ENCODE assay signal across 25 mouse cellular contexts in the genomic region with DNA sequence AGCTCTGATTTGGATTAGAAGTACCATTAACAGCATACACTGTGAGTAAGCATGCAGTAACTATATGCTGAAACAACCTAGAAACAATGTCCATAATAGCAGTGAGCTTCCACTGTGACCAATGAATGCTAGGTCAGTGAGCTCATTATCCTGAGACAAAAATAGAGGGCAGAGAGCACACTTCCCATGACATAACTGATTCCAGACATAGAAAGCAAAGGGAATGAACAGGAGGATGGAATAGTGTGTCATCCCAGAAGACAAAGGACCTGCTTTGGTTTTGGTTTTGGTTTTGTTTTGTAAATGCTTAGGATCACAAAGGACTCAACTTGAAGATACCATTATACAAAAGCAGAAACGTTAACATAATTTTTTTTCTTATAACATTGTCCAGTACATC.
DNase-seq lines count a peak whose midpoint lies in the region; ATAC-seq lines count a peak whose summit lies in the region.
"Had no signal": no experiment of that assay in that cellular context is flagged by ENCODE, and none has a peak within 500 bp of the region (broad histone marks: within the 10 kb centered on the region; RNA-seq: fewer than 3 reads in every experiment).

No protein-coding gene starts in this region.

- H3K9me3 ChIP-seq in hindbrain, embryonic 11.5 days (ENCODE audit: control insufficient read depth, low read length), result no peaks in the 10 kb centered on the region
- H3K9me3 ChIP-seq in hindbrain, embryonic 13.5 days, result no peaks in the 10 kb centered on the region
- H3K9me3 ChIP-seq: embryonic facial prominence, embryonic 13.5 days; forebrain, embryonic 10.5 days; forebrain, embryonic 13.5 days; heart, embryonic 12.5 days; heart, embryonic 15.5 days; hindbrain, embryonic 10.5 days; hindbrain, embryonic 15.5 days had no signal

- 29% methylated on average over 1 of the region's 1 CpGs for WGBS in hindbrain, embryonic 11.5 days
- 19% methylated on average over 1 of the region's 1 CpGs for WGBS in hindbrain, embryonic 13.5 days

- ATAC-seq in hindbrain, embryonic 11.5 days (ENCODE audit: low FRiP score), result no peak; the same call in 1 of the 2 replicates
- ATAC-seq in hindbrain, embryonic 13.5 days (ENCODE audit: low FRiP score), result no peak
- ATAC-seq: forebrain, embryonic 13.5 days; forebrain, embryonic 16.5 days; intestine, postnatal 0 days; Patski had no signal

- no peak overlapping the region for H3K4me3 ChIP-seq in hindbrain, embryonic 11.5 days (ENCODE audit: low read depth, low read length)
- no peak overlapping the region for H3K4me3 ChIP-seq in hindbrain, embryonic 13.5 days
- H3K4me3 ChIP-seq: embryonic facial prominence, embryonic 13.5 days; forebrain, embryonic 10.5 days; forebrain, embryonic 13.5 days; heart, embryonic 12.5 days; heart, embryonic 15.5 days; hindbrain, embryonic 10.5 days; hindbrain, embryonic 15.5 days had no signal

- peak; percentile 4 for DNase-seq in hindbrain, embryonic 11.5 days (ENCODE audit: low spot score)
- DNase-seq in embryo, embryonic 10.5 days (ENCODE audit: low spot score), result peak; percentile 49
- peak; percentile 76 for DNase-seq in retina, embryonic 14.5 days (ENCODE audit: low spot score)
- no peak for DNase-seq in adrenal gland, postnatal 36 days
- DNase-seq in heart, adult 9 months (ENCODE audit: low spot score in 2 of 2), result no peak
- DNase-seq: adrenal gland, postnatal 10 days; cerebellum, adult 11 months; cerebellum, adult 8-10 months; cerebellum, postnatal 14 days; gastrocnemius, postnatal 10 days; gastrocnemius, postnatal 36 days; heart, postnatal 10 days; heart, postnatal 36 days; kidney, adult 2 months had no signal

- no peaks in the 10 kb centered on the region for H3K4me1 ChIP-seq in hindbrain, embryonic 11.5 days (replicated peaks; ENCODE audit: control insufficient read depth, insufficient read depth, low read length)
- H3K4me1 ChIP-seq in hindbrain, embryonic 13.5 days (replicated peaks), result no peaks in the 10 kb centered on the region
- H3K4me1 ChIP-seq: embryonic facial prominence, embryonic 13.5 days; forebrain, embryonic 10.5 days; forebrain, embryonic 13.5 days; heart, embryonic 12.5 days; heart, embryonic 15.5 days; hindbrain, embryonic 15.5 days had no signal

- no peaks in the 10 kb centered on the region for H3K27me3 ChIP-seq in hindbrain, embryonic 11.5 days (ENCODE audit: control insufficient read depth, insufficient read depth, low read length)
- H3K27me3 ChIP-seq in hindbrain, embryonic 13.5 days, result no peaks in the 10 kb centered on the region
- H3K27me3 ChIP-seq: embryonic facial prominence, embryonic 13.5 days; forebrain, embryonic 13.5 days; heart, embryonic 12.5 days; heart, embryonic 15.5 days; hindbrain, embryonic 15.5 days; Patski had no signal

- no peak overlapping the region for H3K4me2 ChIP-seq in hindbrain, embryonic 11.5 days (replicated peaks; ENCODE audit: low read depth, low read length)
- no peak overlapping the region for H3K4me2 ChIP-seq in hindbrain, embryonic 13.5 days
- H3K4me2 ChIP-seq: embryonic facial prominence, embryonic 13.5 days; forebrain, embryonic 13.5 days; heart, embryonic 12.5 days; heart, embryonic 15.5 days; hindbrain, embryonic 15.5 days had no signal

- no peak overlapping the region for H3K27ac ChIP-seq in hindbrain, embryonic 11.5 days (ENCODE audit: low read depth, low read length)
- no peak overlapping the region for H3K27ac ChIP-seq in hindbrain, embryonic 13.5 days
- H3K27ac ChIP-seq: embryonic facial prominence, embryonic 13.5 days; forebrain, embryonic 10.5 days; forebrain, embryonic 13.5 days; heart, embryonic 15.5 days; hindbrain, embryonic 10.5 days; hindbrain, embryonic 15.5 days had no signal

- no peak overlapping the region for H3K9ac ChIP-seq in hindbrain, embryonic 11.5 days (ENCODE audit: low read depth, low read length)
- H3K9ac ChIP-seq in hindbrain, embryonic 13.5 days, result no peak overlapping the region
- H3K9ac ChIP-seq: embryonic facial prominence, embryonic 13.5 days; forebrain, embryonic 13.5 days; heart, embryonic 12.5 days; heart, embryonic 15.5 days; hindbrain, embryonic 15.5 days had no signal

- no peaks in the 10 kb centered on the region for H3K36me3 ChIP-seq in hindbrain, embryonic 11.5 days (ENCODE audit: control insufficient read depth, insufficient read depth, low read length)
- no peaks in the 10 kb centered on the region for H3K36me3 ChIP-seq in hindbrain, embryonic 13.5 days
- H3K36me3 ChIP-seq: embryonic facial prominence, embryonic 13.5 days; forebrain, embryonic 10.5 days; heart, embryonic 12.5 days; heart, embryonic 15.5 days; hindbrain, embryonic 10.5 days; hindbrain, embryonic 15.5 days had no signal

Comparison
In these comparisons a context has a peak if more than half of its experiments do, and no peak if none do; other contexts are left out.
1. DNase-seq: peak in hindbrain, embryonic 11.5 days (single experiment), embryo, embryonic 10.5 days (single experiment) and retina, embryonic 14.5 days (single experiment); none in adrenal gland, postnatal 36 days (0 of 2) and heart, adult 9 months (0 of 2).